Mouse (Mus musculus): ENCODE measurements around the gene Rftn1.

DNA sequence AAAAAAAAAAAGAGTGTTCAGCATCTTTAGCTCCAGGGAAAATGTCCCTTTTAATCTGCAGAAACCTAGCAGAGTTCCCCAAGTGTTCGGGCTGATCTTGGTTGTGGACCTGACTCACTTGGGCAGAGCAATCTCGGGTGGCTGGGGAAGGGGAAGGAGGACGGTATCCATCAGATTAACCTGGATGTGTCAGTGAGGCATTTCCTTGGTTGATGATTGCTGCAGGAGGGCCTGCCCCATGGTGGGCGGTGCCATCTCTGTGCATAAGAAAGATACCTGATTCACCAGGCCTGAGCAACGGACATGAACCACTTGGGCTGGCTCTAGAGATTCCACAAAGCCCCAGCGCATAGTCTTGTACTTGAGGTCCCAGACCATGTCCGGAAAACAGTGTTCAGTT lies 36.9 kb upstream of the Rftn1 start:
- TF ChIP-seq POLR2A (IDR thresholded peaks at IDR 0.05; ENCODE audit: borderline replicate concordance, insufficient read depth, low read length) (no peak), CTCF (IDR thresholded peaks at IDR 0.05; ENCODE audit: borderline replicate concordance, insufficient read depth, low read depth, low read length) (no peak)
